Mouse (Mus musculus) brain, embryonic 18.5 days (tissue): Measurements from ENCODE around the gene Cntnap5a.

Experiments used
- DNase-seq: peaks from one replicate; pipeline ENCODE4 v3.0.0-alpha.2; 2012; ENCODE audit warnings: low read depth, low spot score

The Cntnap5a gene

GRCm38 (mm10) chr1:115684518-115685368, at the start of gene Cntnap5a:
Gene Cntnap5a (plus strand): TSS chr1:115684756.
- no peak for DNase-seq

- DNase-seq: no peak
Measured at GRCm38 (mm10) chr1:115646921-115647320, 37.6 kb upstream of the Cntnap5a start.

GRCm38 (mm10) chr1:115658343-115659064, 26.1 kb upstream of the Cntnap5a start:
- DNase-seq: no peak

- DNase-seq: no peak
Measured at GRCm38 (mm10) chr1:115686494-115686893, 1.9 kb downstream of the Cntnap5a start.

GRCm38 (mm10) chr1:115699798-115700197, 15.2 kb downstream of the Cntnap5a start:
- no peak for DNase-seq

- DNase-seq: no peak
Measured at GRCm38 (mm10) chr1:115742556-115742955, 58.0 kb downstream of the Cntnap5a start.

GRCm38 (mm10) chr1:115745569-115745968, 61.0 kb downstream of the Cntnap5a start:
- DNase-seq: no peak

- peak; percentile 16 for DNase-seq
Measured at GRCm38 (mm10) chr1:115784737-115785136, 100.2 kb downstream of the Cntnap5a start.

- no peak for DNase-seq
Measured at GRCm38 (mm10) chr1:115842591-115842990, 158.0 kb downstream of the Cntnap5a start.

- no peak for DNase-seq
Measured at GRCm38 (mm10) chr1:115847605-115848004, 163.0 kb downstream of the Cntnap5a start.

- DNase-seq: peak; percentile 37
Measured at GRCm38 (mm10) chr1:115852206-115852605, 167.7 kb downstream of the Cntnap5a start.

- DNase-seq: no peak
Measured at GRCm38 (mm10) chr1:115918396-115918795, 233.8 kb downstream of the Cntnap5a start.

GRCm38 (mm10) chr1:115925953-115926665, 241.6 kb downstream of the Cntnap5a start:
- DNase-seq: no peak

- peak; percentile 12 for DNase-seq
Measured at GRCm38 (mm10) chr1:115932045-115932444, 247.5 kb downstream of the Cntnap5a start.

- DNase-seq: no peak
Measured at GRCm38 (mm10) chr1:115945892-115946291, 261.3 kb downstream of the Cntnap5a start.

GRCm38 (mm10) chr1:115956528-115956927, 272.0 kb downstream of the Cntnap5a start:
- no peak for DNase-seq

- peak; percentile 34 for DNase-seq
Measured at GRCm38 (mm10) chr1:115964993-115965575, 280.5 kb downstream of the Cntnap5a start.

GRCm38 (mm10) chr1:115990204-115990603, 305.6 kb downstream of the Cntnap5a start:
- DNase-seq: no peak

- DNase-seq: no peak
Measured at GRCm38 (mm10) chr1:116015768-116016167, 331.2 kb downstream of the Cntnap5a start.

- DNase-seq: no peak
Measured at GRCm38 (mm10) chr1:116029653-116030052, 345.1 kb downstream of the Cntnap5a start.

GRCm38 (mm10) chr1:116035897-116036296, 351.3 kb downstream of the Cntnap5a start:
- DNase-seq: peak; percentile 30

GRCm38 (mm10) chr1:116036894-116037293, 352.3 kb downstream of the Cntnap5a start:
- DNase-seq: no peak
